Comparison of ENCODE assay signal across 14 mouse cellular contexts in genomic region chr2:150569847-150570590, GRCm38 (mm10). TPM values are rescaled to one million over a fixed set of nuclear protein-coding genes. Genes with fewer than 3 reads are reported as not detected.
DNase-seq lines count a peak whose midpoint lies in the region; ATAC-seq lines count a peak whose summit lies in the region.
"Had no signal": no experiment of that assay in that cellular context is flagged by ENCODE, and none has a peak within 500 bp of the region (broad histone marks: within the 10 kb centered on the region; RNA-seq: fewer than 3 reads in every experiment).

Gene Cst7, plus strand, starts transcription at chr2:150570415.

- no peak within 1 kb of the TSS for H3K27ac ChIP-seq in kidney, embryonic 16.5 days (ENCODE audit: low read length)
- H3K27ac ChIP-seq: heart, embryonic 15.5 days; limb, embryonic 15.5 days had no signal

- no peaks in the 10 kb centered on the region for H3K36me3 ChIP-seq in kidney, embryonic 16.5 days (ENCODE audit: insufficient read depth, low read length)
- H3K36me3 ChIP-seq: heart, embryonic 15.5 days; limb, embryonic 15.5 days had no signal

- ATAC-seq in hematopoietic stem cell, adult 5-6 weeks (replicated peaks in 1 of 2; ENCODE audit: insufficient read depth in 1 of 2, low FRiP score in 2 of 2, low TSS enrichment in 1 of 2, low read depth in 1 of 2, poor library complexity in 2 of 2, severe bottlenecking in 2 of 2), result peak; percentile 86 to 90
- no peak for ATAC-seq in kidney, embryonic 16.5 days (ENCODE audit: low FRiP score, low TSS enrichment)
- ATAC-seq: intestine, postnatal 0 days had no signal

- intact Hi-C loops in heart, postnatal 25 days (cut with DNase I), result no loop called here

- H3K4me2 ChIP-seq in kidney, embryonic 16.5 days (replicated peaks; ENCODE audit: low read depth, low read length), result no peak within 1 kb of the TSS
- H3K4me2 ChIP-seq: heart, embryonic 15.5 days; limb, embryonic 15.5 days had no signal

- WGBS in kidney, embryonic 16.5 days, result 71% methylated on average over 11 of the region's 11 CpGs

- H3K4me1 ChIP-seq in kidney, embryonic 16.5 days (ENCODE audit: insufficient read depth, low read length), result no peaks in the 10 kb centered on the region
- H3K4me1 ChIP-seq: heart, embryonic 15.5 days; limb, embryonic 15.5 days had no signal

- DNase-seq in 416B (ENCODE audit: low read depth), result peak; percentile 94
- peak; percentile 66 to 71 for DNase-seq in CD8-positive naive resting alpha-beta T cell, adult 2 months (ENCODE audit: low read depth in 2 of 2, low spot score in 2 of 2)
- DNase-seq in naive thymus-derived CD4-positive, alpha-beta T cell, adult 2 months (ENCODE audit: low read depth), result peak; percentile 80
- DNase-seq in adrenal gland, postnatal 14 days, result no peak
- no peak for DNase-seq in frontal cortex, postnatal 36 days (ENCODE audit: low spot score in 2 of 2)
- no peak for DNase-seq in heart, postnatal 25 days (ENCODE audit: low spot score)
- DNase-seq: adrenal gland, postnatal 10 days; cerebellum, adult 9-10 months; midbrain, embryonic 14.5 days had no signal

- H3K27me3 ChIP-seq in kidney, embryonic 16.5 days (ENCODE audit: insufficient read depth, low read length), result no peaks in the 10 kb centered on the region
- H3K27me3 ChIP-seq: heart, embryonic 15.5 days; limb, embryonic 15.5 days had no signal

- H3K4me3 ChIP-seq in kidney, embryonic 16.5 days (ENCODE audit: low read length), result no peak within 1 kb of the TSS
- H3K4me3 ChIP-seq: heart, embryonic 15.5 days; limb, embryonic 15.5 days had no signal

- H3K9ac ChIP-seq in kidney, embryonic 16.5 days (replicated peaks; ENCODE audit: low read length), result no peak within 1 kb of the TSS
- H3K9ac ChIP-seq: heart, embryonic 15.5 days; limb, embryonic 15.5 days had no signal

- H3K9me3 ChIP-seq in kidney, embryonic 16.5 days (ENCODE audit: low read length), result no peaks in the 10 kb centered on the region
- H3K9me3 ChIP-seq: heart, embryonic 15.5 days; limb, embryonic 15.5 days had no signal

RNA-seq across cellular contexts. Expression of gene Cst7, which starts in this region (rescaled TPM):
- total RNA-seq in hematopoietic stem cell, adult 5-6 weeks (2017), result 28.6 and 48.8 TPM in 2 replicates
- total RNA-seq in adrenal gland, postnatal 14 days (2021), result 0.90 TPM in 1 of 2 replicates, not detected in the other
- 0.27 TPM in 1 of 2 replicates, not detected in the other for polyA plus RNA-seq in kidney, embryonic 16.5 days (2015; fragmentation: Nextera tagmentation; extraction: Ambion mirVana)
- not detected for total RNA-seq in heart, postnatal 25 days (2021)

Comparison
In these comparisons a context has a peak if more than half of its experiments do, and no peak if none do; other contexts are left out.
1. RNA of gene Cst7 (total RNA-seq): 28.6 to 48.8 TPM in hematopoietic stem cell, adult 5-6 weeks; 0.90 TPM in adrenal gland, postnatal 14 days and not detected in heart, postnatal 25 days; every median in the first group is over 10 times any median in the second.
2. DNase-seq: peak in 416B (single experiment), CD8-positive naive resting alpha-beta T cell, adult 2 months (2 of 2) and naive thymus-derived CD4-positive, alpha-beta T cell, adult 2 months (single experiment); none in adrenal gland, postnatal 14 days (single experiment), frontal cortex, postnatal 36 days (0 of 2) and heart, postnatal 25 days (single experiment).